Mouse (Mus musculus): ENCODE results near the gene Rnaseh2a. TPM values are rescaled to one million over a fixed set of nuclear protein-coding genes. Genes with fewer than 3 reads are reported as not detected.

Rnaseh2a gene
- polyA plus RNA-seq, 1 experiment from 2014 or later, result 113 TPM

DNA sequence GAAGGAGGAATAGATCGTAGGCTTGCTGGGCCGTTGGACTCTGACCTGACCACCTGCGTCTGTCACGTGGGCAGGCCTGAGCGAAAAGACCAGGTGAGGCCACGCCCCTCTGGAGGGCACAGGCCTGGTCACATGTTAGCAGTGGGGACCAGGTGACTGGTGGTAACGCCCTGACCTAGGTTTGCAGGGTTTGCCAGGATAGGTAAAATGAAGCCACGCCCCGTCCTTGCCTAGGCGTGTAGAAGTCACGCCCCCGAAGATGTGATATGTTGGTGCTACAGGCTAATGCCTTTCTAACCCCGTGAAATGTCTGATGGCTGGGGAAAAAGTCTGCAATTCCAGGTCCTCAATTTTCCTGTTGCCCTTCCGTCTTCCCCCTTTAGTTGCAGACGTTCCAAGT is 21.3 kb upstream of the Rnaseh2a start:
- no peaks in the 10 kb centered on the region for H3K27me3 ChIP-seq (replicated peaks)
- H3K4me3 ChIP-seq (replicated peaks), result peak overlapping the region; percentile 55
- H3K27ac ChIP-seq, result peak overlapping the region; percentile 92
- WGBS, result under 1% methylated on average over 15 of the region's 15 CpGs
- H3K36me3 ChIP-seq, result no peaks in the 10 kb centered on the region
- peak overlapping the region; percentile 74 for H3K4me2 ChIP-seq
- H3K4me1 ChIP-seq, result peaks cover 13% of the 10 kb centered on the region
- peak; percentile 74 for ATAC-seq (ENCODE audit: insufficient read depth, low FRiP score, low read depth)
- H3K9me3 ChIP-seq, result no peaks in the 10 kb centered on the region
- peak overlapping the region; percentile 53; the same call in 1 of the 2 replicates for H3K9ac ChIP-seq

DNA sequence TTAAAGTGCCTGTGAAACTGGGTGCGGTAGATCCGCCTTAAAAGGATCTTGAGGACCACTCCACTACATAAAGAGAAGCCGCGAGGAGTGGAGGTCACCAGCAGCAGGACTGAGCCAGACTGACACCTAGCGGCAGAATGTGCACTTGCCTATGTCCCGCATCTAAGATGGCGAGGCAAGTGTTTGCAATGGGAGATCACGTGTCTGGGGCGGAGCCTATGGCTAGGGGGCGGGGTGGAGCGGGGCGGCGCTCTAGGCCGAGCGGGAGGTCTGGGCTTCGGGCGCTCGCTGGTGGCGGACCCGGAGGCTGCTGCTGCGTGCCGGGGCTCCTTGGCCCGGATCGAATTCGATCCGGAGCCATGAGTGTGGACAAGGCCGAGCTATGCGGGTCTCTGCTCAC is 20.8 kb upstream of the Rnaseh2a start, which contains the start of gene Hook2:
Gene Hook2, plus strand, starts transcription at position 255 of the 400 bp plus-strand sequence.
- H3K4me3 ChIP-seq (replicated peaks), result peak within 1 kb of the TSS; percentile 55
- H3K4me1 ChIP-seq, result peaks cover 17% of the 10 kb centered on the region
- no peaks in the 10 kb centered on the region for H3K27me3 ChIP-seq (replicated peaks)
- WGBS, result 2% methylated on average over 28 of the region's 28 CpGs
- peak within 1 kb of the TSS; percentile 74 for H3K4me2 ChIP-seq
- ATAC-seq (ENCODE audit: insufficient read depth, low FRiP score, low read depth), result peak; percentile 89
- no peaks in the 10 kb centered on the region for H3K36me3 ChIP-seq
- peak within 1 kb of the TSS; percentile 57; the same call in 1 of the 2 replicates for H3K9ac ChIP-seq
- H3K27ac ChIP-seq, result peak within 1 kb of the TSS; percentile 92
- no peaks in the 10 kb centered on the region for H3K9me3 ChIP-seq

DNA sequence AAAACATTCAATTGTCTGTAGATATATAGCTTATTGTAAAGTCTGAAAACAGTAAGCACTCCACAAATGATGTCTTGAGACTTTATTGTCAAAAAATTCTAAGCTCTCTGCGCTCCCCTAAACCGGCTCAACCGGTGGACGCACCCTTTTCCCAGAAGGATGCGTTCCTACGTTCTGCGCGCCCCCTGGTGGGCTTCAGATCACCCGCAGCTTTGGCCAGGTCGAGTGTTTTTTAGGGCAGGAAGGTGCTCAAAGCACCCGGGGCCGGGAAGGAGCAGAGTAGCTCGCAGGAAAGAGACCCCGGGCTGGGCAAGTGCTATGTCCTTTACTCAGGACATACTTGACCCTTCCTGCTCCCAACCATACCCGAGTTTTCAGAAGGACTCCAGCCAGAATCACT is 20.2 kb upstream of the Rnaseh2a start:
- Histone ChIP-seq H3K4me2 (peak overlapping the region; percentile 74), H3K4me1 (peaks cover 22% of the 10 kb centered on the region), H3K9me3 (no peaks in the 10 kb centered on the region), H3K27ac (peak overlapping the region; percentile 92), H3K36me3 (no peaks in the 10 kb centered on the region), H3K27me3 (replicated peaks) (no peaks in the 10 kb centered on the region), H3K4me3 (replicated peaks) (peak overlapping the region; percentile 55), H3K9ac (peak overlapping the region; percentile 57; the same call in 1 of the 2 replicates)
- ATAC-seq (ENCODE audit: insufficient read depth, low FRiP score, low read depth), result peak; percentile 51
- under 1% methylated on average over 15 of the region's 15 CpGs for WGBS

DNA sequence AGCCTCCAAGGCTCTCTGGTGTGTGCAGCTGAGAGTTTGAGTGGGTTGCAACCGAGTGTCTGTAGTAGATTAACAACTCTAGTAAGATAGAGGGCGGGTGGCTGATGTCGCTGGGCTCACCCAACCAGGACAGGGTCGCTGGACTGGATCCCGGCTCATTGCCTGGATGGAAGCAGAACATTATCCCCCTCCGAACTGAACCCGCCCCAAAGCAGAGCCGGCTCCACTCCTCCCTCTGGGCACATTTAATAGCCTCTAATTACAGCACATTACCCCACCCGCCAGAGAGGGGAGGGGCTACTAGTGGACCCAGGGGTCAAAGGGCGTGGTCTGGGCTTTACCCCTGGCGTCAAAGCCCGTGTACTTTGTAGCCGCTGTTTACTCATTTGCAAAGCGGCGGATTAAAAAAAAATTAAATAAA is 19.8 kb upstream of the Rnaseh2a start:
- Histone ChIP-seq H3K36me3 (no peaks in the 10 kb centered on the region), H3K4me3 (replicated peaks) (peak overlapping the region; percentile 55; the same call in 1 of the 2 replicates), H3K9me3 (no peaks in the 10 kb centered on the region), H3K4me2 (peak overlapping the region; percentile 74), H3K27me3 (replicated peaks) (no peaks in the 10 kb centered on the region), H3K4me1 (peaks cover 27% of the 10 kb centered on the region), H3K27ac (peak overlapping the region; percentile 92), H3K9ac (no peak overlapping the region)
- WGBS, result 13% methylated on average over 15 of the region's 15 CpGs
- no peak for ATAC-seq (ENCODE audit: insufficient read depth, low FRiP score, low read depth)

DNA sequence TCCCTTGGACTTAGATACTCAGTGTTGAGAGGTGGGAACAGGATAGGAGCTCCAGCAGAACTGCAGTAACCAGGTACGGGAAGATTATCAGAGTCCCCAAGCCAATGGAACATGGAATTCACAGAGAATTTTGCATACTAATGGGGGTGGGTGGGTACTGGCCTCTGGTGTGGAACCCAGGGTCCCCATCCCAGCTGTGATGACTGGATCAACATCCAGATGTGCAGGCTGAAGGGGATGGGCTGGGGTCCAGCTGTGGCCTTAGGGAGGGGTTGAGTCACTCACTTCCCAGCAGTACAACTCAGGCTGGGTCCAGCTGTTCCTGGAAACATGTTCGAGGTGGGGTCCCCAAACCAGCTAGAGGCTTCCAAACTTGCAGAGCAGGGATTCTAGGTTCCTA is 18.3 kb upstream of the Rnaseh2a start:
- H3K4me2 ChIP-seq, result no peak overlapping the region
- no peak overlapping the region for H3K4me3 ChIP-seq (replicated peaks)
- no peak for ATAC-seq (ENCODE audit: insufficient read depth, low FRiP score, low read depth)
- no peaks in the 10 kb centered on the region for H3K9me3 ChIP-seq
- no peaks in the 10 kb centered on the region for H3K27me3 ChIP-seq (replicated peaks)
- 70% methylated on average over 2 of the region's 2 CpGs for WGBS
- H3K36me3 ChIP-seq, result no peaks in the 10 kb centered on the region
- H3K9ac ChIP-seq, result no peak overlapping the region
- H3K4me1 ChIP-seq, result peaks cover 30% of the 10 kb centered on the region
- no peak overlapping the region for H3K27ac ChIP-seq

DNA sequence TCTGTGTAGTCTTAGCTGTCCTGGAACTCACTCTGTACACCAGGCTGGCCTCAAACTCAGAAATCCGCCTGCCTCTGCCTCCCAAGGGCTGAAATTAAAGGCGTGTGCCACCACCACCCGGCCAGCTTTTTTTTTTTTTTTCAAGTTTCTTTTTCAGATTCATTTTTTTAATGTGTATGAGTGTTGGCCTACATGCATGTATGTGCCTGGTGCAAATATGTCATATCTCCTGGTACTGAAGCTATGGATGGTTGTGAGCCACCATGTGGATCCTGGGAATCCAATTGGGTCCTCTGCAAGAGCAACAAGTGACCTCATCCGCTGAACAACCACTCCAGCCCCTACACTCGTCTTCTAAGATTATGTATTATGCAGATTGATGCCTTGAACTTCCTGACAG is 17.8 kb upstream of the Rnaseh2a start:
- no peak overlapping the region for H3K4me3 ChIP-seq (replicated peaks)
- no peak overlapping the region for H3K9ac ChIP-seq
- no peak overlapping the region for H3K4me2 ChIP-seq
- no peaks in the 10 kb centered on the region for H3K36me3 ChIP-seq
- ATAC-seq (ENCODE audit: insufficient read depth, low FRiP score, low read depth), result no peak
- H3K27ac ChIP-seq, result no peak overlapping the region
- WGBS, result 67% methylated on average over 5 of the region's 5 CpGs
- H3K9me3 ChIP-seq, result no peaks in the 10 kb centered on the region
- H3K4me1 ChIP-seq, result peaks cover 34% of the 10 kb centered on the region
- H3K27me3 ChIP-seq (replicated peaks), result no peaks in the 10 kb centered on the region

DNA sequence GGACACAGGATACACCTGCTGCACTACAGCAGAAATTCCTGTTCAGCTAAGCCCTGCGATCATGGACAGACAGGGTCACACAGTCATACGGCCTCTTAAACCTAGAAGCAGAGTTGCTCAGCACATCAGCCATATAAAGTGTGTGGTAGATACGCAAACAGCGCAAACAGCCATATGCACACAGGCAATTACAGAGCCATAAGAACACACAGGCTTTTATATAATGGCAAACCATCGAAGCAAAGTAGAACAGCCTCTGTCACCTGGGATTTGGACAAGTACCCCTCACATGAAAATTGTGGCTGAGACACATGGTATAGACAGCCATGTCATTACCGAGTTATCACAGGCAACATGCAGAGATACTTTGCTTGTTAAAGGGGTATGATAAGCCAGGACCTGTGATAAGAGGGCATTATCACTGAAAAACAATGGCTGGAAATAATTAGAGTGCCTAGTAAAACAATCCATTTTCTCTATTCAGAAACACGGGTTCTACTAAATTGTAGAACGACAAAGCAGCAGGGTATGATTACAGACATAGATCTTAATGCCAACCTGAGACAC is 16.9 kb upstream of the Rnaseh2a start:
- H3K27ac ChIP-seq, result peak overlapping the region; percentile 95
- H3K4me2 ChIP-seq, result peak overlapping the region; percentile 99
- ATAC-seq (ENCODE audit: insufficient read depth, low FRiP score, low read depth), result no peak
- H3K4me1 ChIP-seq, result peaks cover 43% of the 10 kb centered on the region
- no peaks in the 10 kb centered on the region for H3K27me3 ChIP-seq (replicated peaks)
- H3K9ac ChIP-seq, result no peak overlapping the region
- no peaks in the 10 kb centered on the region for H3K36me3 ChIP-seq
- peak overlapping the region; percentile 52 for H3K4me3 ChIP-seq (replicated peaks)
- 28% methylated on average over 8 of the region's 8 CpGs for WGBS
- no peaks in the 10 kb centered on the region for H3K9me3 ChIP-seq

DNA sequence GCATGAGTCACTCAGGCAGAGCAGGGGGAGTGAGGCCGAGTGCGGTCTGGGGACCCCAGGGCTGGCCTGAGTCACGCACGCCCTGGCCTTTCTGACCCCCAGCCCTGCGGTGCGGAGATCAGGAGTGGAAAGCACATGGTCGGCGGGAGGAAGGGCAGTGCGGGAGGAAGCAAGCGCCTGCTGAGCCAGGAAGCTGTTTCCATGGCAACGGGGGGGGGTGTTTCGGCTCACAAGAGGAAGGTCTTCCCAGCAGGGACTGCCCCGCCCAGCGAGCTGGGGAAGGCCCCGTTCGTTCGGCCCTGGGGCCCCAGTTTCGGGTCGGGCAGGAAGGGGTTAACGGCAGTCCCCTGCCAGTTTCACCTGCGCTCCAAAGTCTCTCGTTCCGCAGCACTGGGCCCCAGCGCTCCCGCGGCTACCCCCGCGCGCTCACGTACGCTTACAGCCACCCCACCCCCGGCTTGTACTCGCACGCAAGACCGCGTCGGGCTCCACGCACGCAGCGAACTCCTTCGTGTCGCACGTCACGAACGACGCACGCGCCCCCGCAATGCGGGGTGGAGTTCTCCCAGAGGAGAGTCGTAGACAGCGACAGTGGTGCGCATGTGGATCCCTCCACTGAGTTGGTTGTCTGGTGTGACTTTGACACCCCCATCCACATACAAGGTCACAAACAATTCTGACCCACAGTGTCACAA is 16.3 kb upstream of the Rnaseh2a start:
- H3K9me3 ChIP-seq, result no peaks in the 10 kb centered on the region
- no peaks in the 10 kb centered on the region for H3K36me3 ChIP-seq
- peaks cover 46% of the 10 kb centered on the region for H3K4me1 ChIP-seq
- under 1% methylated on average over 53 of the region's 53 CpGs for WGBS
- H3K4me3 ChIP-seq (replicated peaks), result peak overlapping the region; percentile 52
- H3K9ac ChIP-seq, result peak overlapping the region; percentile 49; the same call in 1 of the 2 replicates
- H3K27ac ChIP-seq, result peak overlapping the region; percentile 95
- H3K27me3 ChIP-seq (replicated peaks), result no peaks in the 10 kb centered on the region
- peak overlapping the region; percentile 99 for H3K4me2 ChIP-seq
- peak; percentile 19 for ATAC-seq (ENCODE audit: insufficient read depth, low FRiP score, low read depth)

DNA sequence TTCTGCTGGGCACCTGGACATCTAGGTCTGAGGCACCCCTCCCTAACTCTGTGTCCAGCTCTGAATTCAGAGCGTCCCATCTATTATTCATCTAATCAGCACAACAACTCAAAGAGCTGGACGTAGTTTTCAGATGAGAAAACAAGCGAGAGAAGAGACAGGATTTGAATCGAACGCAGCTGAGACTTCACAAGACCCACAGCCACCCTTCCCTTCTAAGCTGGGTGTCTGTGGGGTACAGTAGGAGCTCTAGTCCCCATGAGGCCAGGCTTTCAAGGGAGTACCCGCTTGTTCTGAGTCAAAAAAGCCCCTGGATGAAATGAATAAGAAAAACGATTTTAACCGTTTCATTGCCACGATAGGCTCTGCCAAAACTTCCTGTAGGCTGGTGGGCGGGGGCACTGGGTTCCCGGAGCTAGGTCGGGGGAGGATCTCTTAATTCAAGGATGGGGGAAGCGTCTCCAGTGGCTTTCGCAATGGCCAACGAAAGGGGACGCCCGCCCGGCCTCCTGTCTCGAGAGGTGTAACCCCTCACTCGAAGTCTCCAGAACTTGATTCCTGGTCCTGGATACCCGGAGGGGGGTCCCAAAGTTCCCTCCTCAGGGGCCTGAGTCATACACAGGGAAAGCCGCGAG is 15.6 kb upstream of the Rnaseh2a start:
- Histone ChIP-seq H3K4me1 (peaks cover 52% of the 10 kb centered on the region), H3K27ac (peak overlapping the region; percentile 95)
- WGBS, result 3% methylated on average over 23 of the region's 23 CpGs

DNA sequence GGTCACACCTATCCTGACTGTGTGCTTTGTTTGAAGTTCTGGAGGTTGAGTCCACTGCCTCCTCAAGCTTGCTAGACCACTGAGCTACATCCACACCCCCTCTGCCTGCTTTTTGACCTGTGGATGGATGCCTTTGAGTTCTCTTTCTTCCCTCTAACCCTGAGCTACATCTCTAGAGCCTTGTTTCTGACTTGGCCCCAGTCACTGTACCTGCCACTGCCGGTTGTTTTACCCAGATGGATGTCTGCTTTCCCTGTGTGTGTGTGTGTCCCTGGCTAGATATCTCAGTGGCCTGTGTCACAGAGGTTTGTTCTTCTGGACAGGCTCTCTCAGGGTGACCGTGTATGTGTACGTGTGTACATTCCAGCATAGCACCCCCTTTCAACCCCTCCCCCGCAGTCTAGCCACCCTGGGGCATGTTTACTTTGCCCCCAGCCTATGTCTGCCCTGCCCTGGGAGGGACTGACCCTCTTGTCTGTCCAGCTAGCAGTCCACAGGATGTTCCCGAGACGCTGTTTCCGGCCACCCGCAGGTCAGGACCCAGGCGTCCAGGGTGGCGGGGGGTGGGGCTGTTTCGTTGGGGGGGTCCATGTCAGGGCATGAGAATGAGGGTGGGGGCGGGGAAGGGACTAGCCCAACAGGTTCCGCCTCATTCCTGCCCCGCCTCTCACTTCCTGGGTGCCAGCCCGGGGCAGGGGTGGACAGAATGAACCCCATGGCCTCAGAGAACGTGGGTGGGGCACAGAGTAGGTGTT is 14.9 kb upstream of the Rnaseh2a start:
- peak; percentile 5; the same call in 1 of the 2 replicates for ATAC-seq (ENCODE audit: insufficient read depth, low FRiP score, low read depth)
- Histone ChIP-seq H3K27me3 (replicated peaks) (no peaks in the 10 kb centered on the region), H3K4me2 (peak overlapping the region; percentile 99), H3K4me1 (peaks cover 59% of the 10 kb centered on the region), H3K9me3 (no peaks in the 10 kb centered on the region), H3K27ac (peak overlapping the region; percentile 95), H3K36me3 (no peaks in the 10 kb centered on the region), H3K9ac (no peak overlapping the region), H3K4me3 (replicated peaks) (peak overlapping the region; percentile 52)
- 7% methylated on average over 16 of the region's 16 CpGs for WGBS

More for the DNA sequence above, 15.6 kb upstream of the Rnaseh2a start:
- Histone ChIP-seq H3K36me3 (no peaks in the 10 kb centered on the region), H3K4me2 (peak overlapping the region; percentile 99), H3K9ac (peak overlapping the region; percentile 49; the same call in 1 of the 2 replicates), H3K9me3 (no peaks in the 10 kb centered on the region), H3K4me3 (replicated peaks) (peak overlapping the region; percentile 52), H3K27me3 (replicated peaks) (no peaks in the 10 kb centered on the region)
- no peak for ATAC-seq (ENCODE audit: insufficient read depth, low FRiP score, low read depth)

DNA sequence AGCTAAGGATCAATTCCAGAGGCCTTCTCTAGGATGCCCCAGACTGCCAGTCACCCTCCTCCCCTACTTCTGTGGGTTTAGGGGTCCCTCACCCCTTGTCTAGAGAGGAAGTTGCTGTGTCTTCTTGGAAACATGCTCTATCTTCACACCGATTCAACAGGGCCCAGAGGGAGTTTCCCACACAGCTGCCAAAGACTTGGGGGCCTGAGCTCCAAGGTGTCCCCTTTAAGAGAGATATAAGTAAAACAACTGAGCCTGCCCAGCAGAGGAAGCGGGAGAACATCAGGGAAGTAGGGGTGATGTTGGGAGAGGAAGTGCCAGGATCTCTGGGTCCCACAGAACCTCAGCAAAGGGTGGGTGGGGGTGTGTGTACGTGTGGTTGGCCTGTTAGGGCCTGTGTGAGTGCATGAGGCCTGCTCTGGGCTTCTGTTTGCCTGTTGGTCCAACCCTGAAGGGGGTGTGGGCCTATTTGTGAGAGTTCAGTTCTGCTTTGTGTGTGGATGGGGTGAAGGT is 13.0 kb upstream of the Rnaseh2a start:
- 55% methylated on average over 3 of the region's 3 CpGs for WGBS
- H3K27me3 ChIP-seq (replicated peaks), result no peaks in the 10 kb centered on the region
- H3K9ac ChIP-seq, result no peak overlapping the region
- H3K36me3 ChIP-seq, result no peaks in the 10 kb centered on the region
- no peak for ATAC-seq (ENCODE audit: insufficient read depth, low FRiP score, low read depth)
- H3K4me1 ChIP-seq, result peaks cover 69% of the 10 kb centered on the region
- H3K9me3 ChIP-seq, result no peaks in the 10 kb centered on the region
- H3K4me2 ChIP-seq, result peak overlapping the region; percentile 23
- H3K4me3 ChIP-seq (replicated peaks), result no peak overlapping the region
- H3K27ac ChIP-seq, result peak overlapping the region; percentile 95

Data from stomach, embryonic 15.5 days (tissue).